Mouse (Mus musculus): ENCODE measurements around the gene Skp2. TPM values are rescaled to one million over a fixed set of nuclear protein-coding genes. Genes with fewer than 3 reads are reported as not detected.

Skp2 gene
- total and polyA plus RNA-seq, 2 experiments from 2014 or later, result 1.5 to 5.1 TPM

- no peak overlapping the region for H3K4me3 ChIP-seq (ENCODE audit: low read depth, low read length)
- 80% methylated on average over 8 of the region's 8 CpGs for WGBS
- no peaks in the 10 kb centered on the region for H3K9me3 ChIP-seq (replicated peaks; ENCODE audit: control insufficient read depth, low read length)
- peaks cover 28% of the 10 kb centered on the region for H3K36me3 ChIP-seq (replicated peaks; ENCODE audit: control insufficient read depth, insufficient read depth, low read length)
- H3K9ac ChIP-seq (replicated peaks; ENCODE audit: low read depth, low read length), result no peak overlapping the region
- H3K4me1 ChIP-seq (ENCODE audit: control insufficient read depth, insufficient read depth), result peaks cover 4% of the 10 kb centered on the region; the same call in 1 of the 2 replicates
- no peak overlapping the region for H3K27ac ChIP-seq (ENCODE audit: low read depth)
- no peaks in the 10 kb centered on the region for H3K27me3 ChIP-seq (ENCODE audit: control insufficient read depth, insufficient read depth, low read length)
- TF ChIP-seq CTCF (IDR thresholded peaks at IDR 0.05; ENCODE audit: low read depth) (no peak), EP300 (IDR thresholded peaks at IDR 0.05; ENCODE audit: low read depth) (no peak)
- DNase-seq (ENCODE audit: low spot score) (no peak), ATAC-seq (ENCODE audit: insufficient read depth, low read depth) (no peak)
- no peak overlapping the region for H3K4me2 ChIP-seq (ENCODE audit: low read depth, low read length)
Measured at GRCm38 (mm10) chr15:9088683-9089072, 66.5 kb downstream of the Skp2 start.

GRCm38 (mm10) chr15:9087895-9088682, 67.1 kb downstream of the Skp2 start:
- DNase-seq (ENCODE audit: low spot score) (no peak), ATAC-seq (ENCODE audit: insufficient read depth, low read depth) (no peak)
- no peak overlapping the region; the same call in 1 of the 2 replicates for H3K27ac ChIP-seq (ENCODE audit: low read depth)
- WGBS, result 79% methylated on average over 17 of the region's 17 CpGs
- H3K9me3 ChIP-seq (replicated peaks; ENCODE audit: control insufficient read depth, low read length), result no peaks in the 10 kb centered on the region
- H3K27me3 ChIP-seq (ENCODE audit: control insufficient read depth, insufficient read depth, low read length), result no peaks in the 10 kb centered on the region
- H3K9ac ChIP-seq (replicated peaks; ENCODE audit: low read depth, low read length), result no peak overlapping the region
- no peak overlapping the region for H3K4me2 ChIP-seq (ENCODE audit: low read depth, low read length)
- TF ChIP-seq EP300 (IDR thresholded peaks at IDR 0.05; ENCODE audit: low read depth) (no peak), CTCF (IDR thresholded peaks at IDR 0.05; ENCODE audit: low read depth) (no peak)
- H3K36me3 ChIP-seq (replicated peaks; ENCODE audit: control insufficient read depth, insufficient read depth, low read length), result peaks cover 23% of the 10 kb centered on the region; the same call in 1 of the 2 replicates
- H3K4me1 ChIP-seq (ENCODE audit: control insufficient read depth, insufficient read depth), result peaks cover 4% of the 10 kb centered on the region; the same call in 1 of the 2 replicates
- no peak overlapping the region for H3K4me3 ChIP-seq (ENCODE audit: low read depth, low read length)

GRCm38 (mm10) chr15:9087421-9087820, 67.8 kb downstream of the Skp2 start:
- no peak for ATAC-seq (ENCODE audit: insufficient read depth, low read depth)
- no peak overlapping the region for H3K4me3 ChIP-seq (ENCODE audit: low read depth, low read length)
- WGBS, result 67% methylated on average over 5 of the region's 5 CpGs
- H3K9me3 ChIP-seq (replicated peaks; ENCODE audit: control insufficient read depth, low read length), result no peaks in the 10 kb centered on the region
- H3K4me2 ChIP-seq (ENCODE audit: low read depth, low read length), result no peak overlapping the region
- H3K27me3 ChIP-seq (ENCODE audit: control insufficient read depth, insufficient read depth, low read length), result no peaks in the 10 kb centered on the region
- H3K36me3 ChIP-seq (replicated peaks; ENCODE audit: control insufficient read depth, insufficient read depth, low read length), result peaks cover 17% of the 10 kb centered on the region; the same call in 1 of the 2 replicates
- H3K4me1 ChIP-seq (ENCODE audit: control insufficient read depth, insufficient read depth), result peaks cover 4% of the 10 kb centered on the region; the same call in 1 of the 2 replicates
- H3K27ac ChIP-seq (ENCODE audit: low read depth), result no peak overlapping the region
- no peak for TF ChIP-seq CTCF (IDR thresholded peaks at IDR 0.05; ENCODE audit: low read depth)
- no peak for TF ChIP-seq EP300 (IDR thresholded peaks at IDR 0.05; ENCODE audit: low read depth)
- H3K9ac ChIP-seq (replicated peaks; ENCODE audit: low read depth, low read length), result no peak overlapping the region
- DNase-seq (ENCODE audit: low spot score), result no peak

GRCm38 (mm10) chr15:9086813-9087212, 68.4 kb downstream of the Skp2 start:
- 39% methylated on average over 11 of the region's 11 CpGs for WGBS
- no peak overlapping the region for H3K9ac ChIP-seq (replicated peaks; ENCODE audit: low read depth, low read length)
- no peaks in the 10 kb centered on the region for H3K9me3 ChIP-seq (replicated peaks; ENCODE audit: control insufficient read depth, low read length)
- H3K4me1 ChIP-seq (ENCODE audit: control insufficient read depth, insufficient read depth), result peaks cover 4% of the 10 kb centered on the region
- no peak overlapping the region for H3K4me2 ChIP-seq (ENCODE audit: low read depth, low read length)
- peaks cover 17% of the 10 kb centered on the region; the same call in 1 of the 2 replicates for H3K36me3 ChIP-seq (replicated peaks; ENCODE audit: control insufficient read depth, insufficient read depth, low read length)
- TF ChIP-seq CTCF (IDR thresholded peaks at IDR 0.05; ENCODE audit: low read depth) (no peak), EP300 (IDR thresholded peaks at IDR 0.05; ENCODE audit: low read depth) (no peak)
- H3K27ac ChIP-seq (ENCODE audit: low read depth), result no peak overlapping the region
- peak; percentile 41 for DNase-seq (ENCODE audit: low spot score)
- H3K4me3 ChIP-seq (ENCODE audit: low read depth, low read length), result no peak overlapping the region
- H3K27me3 ChIP-seq (ENCODE audit: control insufficient read depth, insufficient read depth, low read length), result no peaks in the 10 kb centered on the region
- ATAC-seq (ENCODE audit: insufficient read depth, low read depth), result no peak

- WGBS, result 62% methylated on average over 9 of the region's 9 CpGs
- Histone ChIP-seq H3K36me3 (replicated peaks; ENCODE audit: control insufficient read depth, insufficient read depth, low read length) (0 out of 2 replicates have a peak, but pooled peaks cover 3% of the 10 kb centered on the region), H3K27ac (ENCODE audit: low read depth) (peak overlapping the region; percentile 25; the same call in 1 of the 2 replicates), H3K27me3 (ENCODE audit: control insufficient read depth, insufficient read depth, low read length) (no peaks in the 10 kb centered on the region), H3K4me3 (ENCODE audit: low read depth, low read length) (no peak overlapping the region), H3K9me3 (replicated peaks; ENCODE audit: control insufficient read depth, low read length) (no peaks in the 10 kb centered on the region), H3K9ac (replicated peaks; ENCODE audit: low read depth, low read length) (no peak overlapping the region), H3K4me2 (ENCODE audit: low read depth, low read length) (no peak overlapping the region), H3K4me1 (ENCODE audit: control insufficient read depth, insufficient read depth) (peaks cover 41% of the 10 kb centered on the region)
- no peak for DNase-seq (ENCODE audit: low spot score)
- no peak for ATAC-seq (ENCODE audit: insufficient read depth, low read depth)
- TF ChIP-seq CTCF (IDR thresholded peaks at IDR 0.05; ENCODE audit: low read depth), result no peak
- no peak for TF ChIP-seq EP300 (IDR thresholded peaks at IDR 0.05; ENCODE audit: low read depth)
Measured at GRCm38 (mm10) chr15:9082753-9083152, 72.5 kb downstream of the Skp2 start.
